Mouse (Mus musculus): ENCODE results near the gene Zfp65. TPM values are rescaled to one million over a fixed set of nuclear protein-coding genes. Genes with fewer than 3 reads are reported as not detected.
"Not testable (repeated sequence)": the region's sequence is repeated elsewhere in the genome, so short reads cannot be mapped to it uniquely, and the experiment has no call there.

The Zfp65 gene
- polyA plus RNA-seq (2014; fragmentation: Nextera tagmentation; extraction: Ambion mirVana): 5.4 and 6.7 TPM in 2 replicates

- Histone ChIP-seq H3K36me3 (ENCODE audit: control insufficient read depth, insufficient read depth, low read length) (no peaks in the 10 kb centered on the region), H3K4me3 (replicated peaks; ENCODE audit: low read depth, low read length) (peak within 1 kb of the TSS; percentile 50), H3K9ac (replicated peaks; ENCODE audit: low read length) (peak within 1 kb of the TSS; percentile 57), H3K4me1 (ENCODE audit: control insufficient read depth, insufficient read depth, low read length) (no peaks in the 10 kb centered on the region), H3K27ac (replicated peaks; ENCODE audit: low read depth, low read length) (no peak within 1 kb of the TSS), H3K27me3 (ENCODE audit: control insufficient read depth, insufficient read depth, low read length) (no peaks in the 10 kb centered on the region), H3K9me3 (ENCODE audit: control insufficient read depth, low read length) (no peaks in the 10 kb centered on the region), H3K4me2 (ENCODE audit: low read length) (peak within 1 kb of the TSS; percentile 63)
- ATAC-seq (ENCODE audit: low FRiP score, low TSS enrichment): peak; percentile 67
- WGBS: 7% methylated on average over 21 of the region's 21 CpGs
- peak; percentile 82 for DNase-seq
Measured at GRCm38 (mm10) chr13:67728641-67729318, at the start of gene Zfp65. TSS of gene Zfp65 (minus strand) at chr13:67729173.

- Histone ChIP-seq H3K4me2 (ENCODE audit: low read length) (no peak overlapping the region), H3K4me1 (ENCODE audit: control insufficient read depth, insufficient read depth, low read length) (no peaks in the 10 kb centered on the region), H3K27me3 (ENCODE audit: control insufficient read depth, insufficient read depth, low read length) (no peaks in the 10 kb centered on the region), H3K36me3 (ENCODE audit: control insufficient read depth, insufficient read depth, low read length) (no peaks in the 10 kb centered on the region), H3K9ac (replicated peaks; ENCODE audit: low read length) (no peak overlapping the region), H3K9me3 (ENCODE audit: control insufficient read depth, low read length) (no peaks in the 10 kb centered on the region), H3K27ac (replicated peaks; ENCODE audit: low read depth, low read length) (no peak overlapping the region), H3K4me3 (replicated peaks; ENCODE audit: low read depth, low read length) (no peak overlapping the region)
- DNase-seq: no peak
- ATAC-seq (ENCODE audit: low FRiP score, low TSS enrichment): no peak
- 84% methylated on average over 2 of the region's 2 CpGs for WGBS
Measured at GRCm38 (mm10) chr13:67763031-67763768, 34.2 kb upstream of the Zfp65 start.

- H3K9ac ChIP-seq (replicated peaks; ENCODE audit: low read length): no peak overlapping the region
- no peak for ATAC-seq (ENCODE audit: low FRiP score, low TSS enrichment)
- no peaks in the 10 kb centered on the region for H3K36me3 ChIP-seq (ENCODE audit: control insufficient read depth, insufficient read depth, low read length)
- DNase-seq: no peak
- H3K4me2 ChIP-seq (ENCODE audit: low read length): no peak overlapping the region
- no peaks in the 10 kb centered on the region for H3K9me3 ChIP-seq (ENCODE audit: control insufficient read depth, low read length)
- H3K27ac ChIP-seq (replicated peaks; ENCODE audit: low read depth, low read length): no peak overlapping the region
- H3K4me3 ChIP-seq (replicated peaks; ENCODE audit: low read depth, low read length): no peak overlapping the region
- H3K4me1 ChIP-seq (ENCODE audit: control insufficient read depth, insufficient read depth, low read length): no peaks in the 10 kb centered on the region
- 67% methylated on average over 1 of the region's 1 CpGs for WGBS
- H3K27me3 ChIP-seq (ENCODE audit: control insufficient read depth, insufficient read depth, low read length): no peaks in the 10 kb centered on the region
Measured at GRCm38 (mm10) chr13:67759966-67760365, 31.0 kb upstream of the Zfp65 start.

GRCm38 (mm10) chr13:67755761-67756160 is 26.8 kb upstream of the Zfp65 start:
- DNase-seq (no peak), ATAC-seq (ENCODE audit: low FRiP score, low TSS enrichment) (no peak)
- Histone ChIP-seq H3K9me3 (ENCODE audit: control insufficient read depth, low read length) (no peaks in the 10 kb centered on the region), H3K4me3 (replicated peaks; ENCODE audit: low read depth, low read length) (no peak overlapping the region), H3K36me3 (ENCODE audit: control insufficient read depth, insufficient read depth, low read length) (peaks cover 5% of the 10 kb centered on the region; the same call in 1 of the 2 replicates), H3K27ac (replicated peaks; ENCODE audit: low read depth, low read length) (no peak overlapping the region), H3K4me1 (ENCODE audit: control insufficient read depth, insufficient read depth, low read length) (0 out of 2 replicates have a peak, but pooled peaks cover 5% of the 10 kb centered on the region), H3K27me3 (ENCODE audit: control insufficient read depth, insufficient read depth, low read length) (no peaks in the 10 kb centered on the region), H3K4me2 (ENCODE audit: low read length) (peak overlapping the region; percentile 63; the same call in 1 of the 2 replicates), H3K9ac (replicated peaks; ENCODE audit: low read length) (no peak overlapping the region)
- WGBS: 85% methylated on average over 6 of the region's 6 CpGs

- H3K4me1 ChIP-seq (ENCODE audit: control insufficient read depth, insufficient read depth, low read length): 0 out of 2 replicates have a peak, but pooled peaks cover 5% of the 10 kb centered on the region
- 0 out of 2 replicates have a peak within 1 kb of the TSS, but pooled peaks have one; percentile 49 for H3K27ac ChIP-seq (replicated peaks; ENCODE audit: low read depth, low read length)
- H3K4me2 ChIP-seq (ENCODE audit: low read length): peak within 1 kb of the TSS; percentile 63
- H3K4me3 ChIP-seq (replicated peaks; ENCODE audit: low read depth, low read length): peak within 1 kb of the TSS; percentile 59
- peaks cover 5% of the 10 kb centered on the region; the same call in 1 of the 2 replicates for H3K36me3 ChIP-seq (ENCODE audit: control insufficient read depth, insufficient read depth, low read length)
- 9% methylated on average over 24 of the region's 24 CpGs for WGBS
- H3K9me3 ChIP-seq (ENCODE audit: control insufficient read depth, low read length): no peaks in the 10 kb centered on the region
- no peaks in the 10 kb centered on the region for H3K27me3 ChIP-seq (ENCODE audit: control insufficient read depth, insufficient read depth, low read length)
- DNase-seq: peak; percentile 87
- H3K9ac ChIP-seq (replicated peaks; ENCODE audit: low read length): peak within 1 kb of the TSS; percentile 49
- peak; percentile 91 for ATAC-seq (ENCODE audit: low FRiP score, low TSS enrichment)
Measured at GRCm38 (mm10) chr13:67754333-67755306, 25.6 kb upstream of the Zfp65 start, which contains the start of gene Zfp85. TSS of gene Zfp85 (minus strand) at chr13:67755228.

GRCm38 (mm10) chr13:67743896-67744295 is 14.9 kb upstream of the Zfp65 start:
- Histone ChIP-seq H3K36me3 (ENCODE audit: control insufficient read depth, insufficient read depth, low read length) (peaks cover 15% of the 10 kb centered on the region), H3K27ac (replicated peaks; ENCODE audit: low read depth, low read length) (no peak overlapping the region), H3K4me2 (ENCODE audit: low read length) (no peak overlapping the region), H3K4me1 (ENCODE audit: control insufficient read depth, insufficient read depth, low read length) (no peaks in the 10 kb centered on the region), H3K4me3 (replicated peaks; ENCODE audit: low read depth, low read length) (no peak overlapping the region), H3K9me3 (ENCODE audit: control insufficient read depth, low read length) (peaks cover 7% of the 10 kb centered on the region), H3K9ac (replicated peaks; ENCODE audit: low read length) (no peak overlapping the region), H3K27me3 (ENCODE audit: control insufficient read depth, insufficient read depth, low read length) (no peaks in the 10 kb centered on the region)
- DNase-seq (no peak), ATAC-seq (ENCODE audit: low FRiP score, low TSS enrichment) (no peak)
- WGBS: 89% methylated on average over 9 of the region's 9 CpGs

- ATAC-seq (ENCODE audit: low FRiP score, low TSS enrichment): no peak
- WGBS: 93% methylated on average over 3 of the region's 3 CpGs
Measured at GRCm38 (mm10) chr13:67742941-67743340, 14.0 kb upstream of the Zfp65 start.

GRCm38 (mm10) chr13:67734391-67734790 is 5.4 kb upstream of the Zfp65 start:
- not testable (repeated sequence) for H3K9me3 ChIP-seq (ENCODE audit: control insufficient read depth, low read length); H3K4me3 ChIP-seq (replicated peaks; ENCODE audit: low read depth, low read length); H3K36me3 ChIP-seq (ENCODE audit: control insufficient read depth, insufficient read depth, low read length); ATAC-seq (ENCODE audit: low FRiP score, low TSS enrichment); H3K9ac ChIP-seq (replicated peaks; ENCODE audit: low read length); H3K27ac ChIP-seq (replicated peaks; ENCODE audit: low read depth, low read length); H3K4me2 ChIP-seq (ENCODE audit: low read length); H3K4me1 ChIP-seq (ENCODE audit: control insufficient read depth, insufficient read depth, low read length); DNase-seq; H3K27me3 ChIP-seq (ENCODE audit: control insufficient read depth, insufficient read depth, low read length)
- 96% methylated on average over 9 of the region's 9 CpGs for WGBS

More at GRCm38 (mm10) chr13:67742941-67743340, 14.0 kb upstream of the Zfp65 start:
- Histone ChIP-seq H3K4me3 (replicated peaks; ENCODE audit: low read depth, low read length) (no peak overlapping the region), H3K27ac (replicated peaks; ENCODE audit: low read depth, low read length) (no peak overlapping the region), H3K36me3 (ENCODE audit: control insufficient read depth, insufficient read depth, low read length) (peaks cover 7% of the 10 kb centered on the region), H3K27me3 (ENCODE audit: control insufficient read depth, insufficient read depth, low read length) (no peaks in the 10 kb centered on the region), H3K9ac (replicated peaks; ENCODE audit: low read length) (no peak overlapping the region), H3K9me3 (ENCODE audit: control insufficient read depth, low read length) (peaks cover under 1% of the 10 kb centered on the region; the same call in 1 of the 2 replicates), H3K4me2 (ENCODE audit: low read length) (no peak overlapping the region), H3K4me1 (ENCODE audit: control insufficient read depth, insufficient read depth, low read length) (no peaks in the 10 kb centered on the region)
- no peak for DNase-seq
